Mouse (Mus musculus) heart, postnatal 36 days (tissue): ENCODE data around the gene Olfr1097. TPM values are rescaled to one million over a fixed set of nuclear protein-coding genes. Genes with fewer than 3 reads are reported as not detected.

ENCODE experiments used
- DNase-seq, 2 experiments: peaks; one replicate each; pipeline ENCODE4 v3.0.0; 2021 to 2022
- intact Hi-C: fragments of 180-260 bp; cut with DNase I; formaldehyde crosslinking; loops from one replicate; pipeline ENCODE4 v1.15.1; 2025
- total RNA-seq, 2 experiments: library from RNA; stranded (reverse); gene quantifications; 2 replicates each; pipeline ENCODE4 v1.2.3; 2021

Olfr1097 gene
- not detected for total RNA-seq

- intact Hi-C loops: no loop called here
- no peak for DNase-seq
Measured at GRCm38 (mm10) chr2:86892116-86892515, at the start of gene Olfr1097. Gene Olfr1097 (minus strand): TSS chr2:86892216.

DNA sequence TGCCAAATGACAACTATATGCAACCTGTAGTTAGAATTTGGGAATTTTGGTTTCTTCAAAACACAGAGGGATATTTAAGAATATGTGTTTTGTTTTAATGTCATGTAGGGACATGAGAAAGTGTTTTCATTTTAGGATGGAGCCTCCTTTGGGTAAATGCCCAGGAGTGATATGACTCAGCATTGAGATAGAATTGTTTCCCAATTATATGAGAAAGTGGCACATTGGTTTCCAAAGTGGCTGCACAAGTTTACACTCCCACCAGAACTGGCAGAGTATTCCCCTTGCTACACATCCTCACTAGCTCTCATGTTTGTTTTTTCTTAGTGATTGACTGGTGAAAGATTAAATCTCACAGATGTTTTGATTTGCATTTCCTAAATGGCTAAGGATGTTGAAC is 34.5 kb upstream of the Olfr1097 start:
- DNase-seq: no peak
- intact Hi-C loops: no loop called here

DNA sequence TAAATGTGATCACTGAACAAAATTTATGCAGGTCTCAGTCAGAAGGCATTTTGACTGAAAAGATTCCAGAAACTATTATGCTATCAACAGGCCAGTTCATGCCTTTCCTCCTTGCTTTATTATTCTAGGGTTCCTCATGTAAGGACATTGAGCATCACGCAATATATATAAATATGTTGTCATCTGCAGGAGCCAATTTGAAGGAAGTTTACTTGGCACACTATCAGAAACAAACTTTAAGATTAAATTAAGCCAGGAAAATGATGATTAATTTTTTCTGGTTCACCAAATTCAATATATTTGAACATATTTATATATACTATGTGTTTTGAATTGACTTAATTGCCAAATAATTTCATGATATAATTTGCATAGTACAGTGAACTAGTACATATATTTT is 32.4 kb upstream of the Olfr1097 start, which contains the start of gene Olfr1098:
Gene Olfr1098, minus strand, starts transcription at position 101 of the 400 bp plus-strand sequence.
- intact Hi-C loops: no loop called here
- DNase-seq: no peak

DNA sequence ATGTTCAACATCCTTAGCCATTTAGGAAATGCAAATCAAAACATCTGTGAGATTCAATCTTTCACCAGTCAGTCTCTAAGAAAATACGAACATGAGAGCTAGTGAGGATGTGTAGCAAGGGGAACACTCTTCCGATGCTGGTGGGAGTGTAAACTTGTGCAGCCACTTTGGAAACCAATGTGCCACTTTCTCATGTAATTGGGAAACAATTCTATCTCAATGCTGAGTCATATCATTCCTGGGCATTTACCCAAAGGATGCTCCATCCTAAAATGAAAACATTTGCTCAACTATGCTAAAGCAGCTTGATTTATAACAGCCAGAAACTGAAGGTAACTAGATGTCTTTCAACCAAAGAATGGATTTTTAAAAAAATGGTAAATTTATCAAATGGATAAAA is 13.6 kb upstream of the Olfr1097 start:
- no peak for DNase-seq

DNA sequence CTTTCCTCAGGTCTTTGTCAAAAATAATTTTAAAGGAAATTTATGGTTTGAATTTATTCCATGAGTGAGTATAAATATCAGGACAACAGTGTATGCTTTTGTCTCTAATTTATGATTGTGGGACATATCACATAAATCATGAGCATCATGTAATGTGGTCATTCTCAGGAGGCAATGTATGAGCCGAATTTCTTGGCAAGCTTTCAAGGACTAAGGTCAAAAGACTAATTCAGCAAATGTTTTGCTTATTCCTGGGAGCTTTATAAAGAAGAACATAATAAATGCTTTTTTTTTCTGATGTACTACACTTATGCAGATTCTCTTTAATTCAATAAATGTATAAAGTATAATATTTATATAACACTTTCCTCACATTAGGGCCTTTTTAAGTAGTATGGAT is 17.3 kb downstream of the Olfr1097 start, which contains the start of gene Gm13723:
Gene Gm13723, minus strand, starts transcription at position 101 of the 400 bp plus-strand sequence.
- DNase-seq: no peak
- intact Hi-C loops: no loop called here

More for the DNA sequence above, 13.6 kb upstream of the Olfr1097 start:
- intact Hi-C loops: no loop called here

- intact Hi-C loops: no loop called here
Measured at GRCm38 (mm10) chr2:86851596-86851995, 40.4 kb downstream of the Olfr1097 start, which contains the start of gene Olfr1095. Gene Olfr1095 (minus strand): TSS chr2:86851696.

More at GRCm38 (mm10) chr2:86851596-86851995, 40.4 kb downstream of the Olfr1097 start, which contains the start of gene Olfr1095:
- no peak for DNase-seq

Other genes with a start within 250 kb of the Olfr1097 start
- gene Olfr1085, start 230.2 kb downstream of the Olfr1097 start, total RNA-seq: not detected
- not detected for gene Olfr1086, start 212.1 kb downstream of the Olfr1097 start, total RNA-seq
- not detected for gene Olfr1087, start 193.8 kb downstream of the Olfr1097 start, total RNA-seq
- gene Olfr1089, start 158.5 kb downstream of the Olfr1097 start, total RNA-seq: not detected
- gene Olfr1090, start 133.2 kb downstream of the Olfr1097 start, total RNA-seq: not detected
- not detected for gene Olfr1093, start 109.7 kb downstream of the Olfr1097 start, total RNA-seq
- gene Olfr141, start 82.2 kb downstream of the Olfr1097 start, total RNA-seq: not detected
- gene Olfr1094, start 67.6 kb downstream of the Olfr1097 start, total RNA-seq: not detected
- gene Olfr1095, start 40.5 kb downstream of the Olfr1097 start, total RNA-seq: not detected
- not detected for gene Gm13723, start 17.4 kb downstream of the Olfr1097 start, total RNA-seq
- gene Olfr1098, start 32.3 kb upstream of the Olfr1097 start, total RNA-seq: not detected
- not detected for gene Olfr1099, start 68.5 kb upstream of the Olfr1097 start, total RNA-seq
- not detected for gene Olfr1100, start 87.7 kb upstream of the Olfr1097 start, total RNA-seq
- gene Olfr1101, start 99.0 kb upstream of the Olfr1097 start, total RNA-seq: not detected
- not detected for gene Olfr1102, start 106.2 kb upstream of the Olfr1097 start, total RNA-seq
- gene Olfr1104, start 134.9 kb upstream of the Olfr1097 start, total RNA-seq: not detected
- gene Olfr1105, start 144.3 kb upstream of the Olfr1097 start, total RNA-seq: not detected
- gene Olfr1106, start 160.1 kb upstream of the Olfr1097 start, total RNA-seq: not detected
- not detected for gene Olfr1107, start 183.6 kb upstream of the Olfr1097 start, total RNA-seq
- not detected for gene Olfr1109, start 203.8 kb upstream of the Olfr1097 start, total RNA-seq
- gene Olfr259, start 222.4 kb upstream of the Olfr1097 start, total RNA-seq: not detected
- gene Olfr1110, start 248.1 kb upstream of the Olfr1097 start, total RNA-seq: not detected